Mouse (Mus musculus): ENCODE measurements around the gene Pkig.

GRCm38 (mm10) chr2:163645700-163646460 lies 12.3 kb upstream of the Pkig start:
- TF ChIP-seq CTCF (IDR thresholded peaks at IDR 0.05; ENCODE audit: low read depth, low read length) (no peak), POLR2A (IDR thresholded peaks at IDR 0.05; ENCODE audit: extremely low read depth, insufficient read depth, low read length) (no peak)
